Mouse (Mus musculus): ENCODE measurements around the gene Dennd1c. TPM values are rescaled to one million over a fixed set of nuclear protein-coding genes. Genes with fewer than 3 reads are reported as not detected.
A peak's percentile ranks its signal among the peaks of the same experiment; 100 is the strongest.

Gene Dennd1c
- total and polyA plus RNA-seq, 3 experiments: 3.8 to 20.7 TPM; not detected in 1

DNA sequence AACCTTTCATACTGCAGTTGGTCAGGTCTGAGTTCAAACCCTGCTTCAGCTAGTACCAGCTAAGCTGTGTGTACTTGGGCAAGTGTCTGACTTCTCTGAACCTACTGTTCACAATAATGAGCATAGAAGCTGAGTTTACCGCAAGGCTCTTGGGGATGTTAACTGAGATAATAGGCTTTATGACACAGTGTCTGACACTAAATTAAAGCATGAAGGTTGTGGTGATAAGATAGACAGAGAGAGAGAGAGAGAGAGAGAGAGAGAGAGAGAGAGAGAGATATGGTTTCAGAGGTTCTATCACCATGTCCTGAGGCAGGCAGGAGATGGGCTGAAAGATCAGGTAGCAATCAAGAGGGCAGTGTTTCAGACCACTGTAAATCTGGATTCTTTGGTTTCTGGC, 31.7 kb upstream of the Dennd1c start:
- DNase-seq (ENCODE audit: low read depth, low spot score): peak; percentile 54
- H3K4me3 ChIP-seq (ENCODE audit: control insufficient read depth in 1 of 2, insufficient read depth in 1 of 2, low read depth in 2 of 2, low read length in 2 of 2): no peak overlapping the region

DNA sequence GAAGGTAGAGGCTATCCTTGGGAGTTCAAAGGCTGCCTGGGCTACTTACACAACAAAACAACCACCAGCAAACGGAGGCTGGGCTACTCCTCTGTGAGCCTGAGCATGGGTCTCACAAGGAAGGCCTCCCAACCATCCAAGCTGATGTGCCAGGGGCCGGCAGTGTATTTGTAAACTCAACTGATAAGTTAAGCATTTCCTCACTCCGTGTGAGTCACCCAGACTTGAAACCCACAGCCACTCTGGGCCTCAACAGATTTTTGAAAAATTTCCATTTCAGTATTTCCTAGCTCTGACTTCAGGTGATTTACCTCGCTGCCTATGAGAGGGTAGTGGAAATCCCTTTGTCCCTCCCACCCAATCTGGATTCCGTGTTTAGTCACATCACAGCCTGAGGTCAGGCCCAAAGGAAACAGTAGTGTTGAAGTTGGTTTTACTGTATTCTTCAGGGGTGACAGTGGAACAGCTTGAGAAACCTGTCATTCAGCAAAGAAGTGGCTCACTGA, 30.4 kb upstream of the Dennd1c start:
- H3K9ac ChIP-seq (ENCODE audit: control insufficient read depth, low read depth, low read length, poor library complexity, severe bottlenecking): no peak overlapping the region
- H3K9me3 ChIP-seq (replicated peaks; ENCODE audit: insufficient read depth, low read length): no peaks in the 10 kb centered on the region
- peaks cover 0 to 27% of the 10 kb centered on the region in 2 experiments; a peak in 2 of 4 replicates for H3K36me3 ChIP-seq (ENCODE audit: control insufficient read depth in 1 of 2, insufficient read depth in 2 of 2, low read length in 2 of 2)
- H3K4me1 ChIP-seq (ENCODE audit: control insufficient read depth in 1 of 2, insufficient read depth in 2 of 2, low read length in 2 of 2): peaks cover 2 to 39% of the 10 kb centered on the region in 2 experiments
- no peak overlapping the region for H3K4me3 ChIP-seq (ENCODE audit: control insufficient read depth in 1 of 2, insufficient read depth in 1 of 2, low read depth in 2 of 2, low read length in 2 of 2)
- no peak for TF ChIP-seq POLR2A (IDR thresholded peaks at IDR 0.05; ENCODE audit: control insufficient read depth in 1 of 2, insufficient read depth in 1 of 2, low read depth in 1 of 2, low read length in 2 of 2, poor library complexity in 1 of 2)
- TF ChIP-seq HCFC1 (IDR thresholded peaks at IDR 0.05; ENCODE audit: low read depth, low read length): no peak
- no peak for TF ChIP-seq NRF1 (IDR thresholded peaks at IDR 0.05; ENCODE audit: insufficient read depth, low read depth, low read length, poor library complexity, severe bottlenecking)
- TF ChIP-seq E2F4 (IDR thresholded peaks at IDR 0.05; ENCODE audit: borderline replicate concordance, low read depth, low read length): no peak
- no peak for TF ChIP-seq MAZ (IDR thresholded peaks at IDR 0.05; ENCODE audit: low read depth, low read length)
- no peak for TF ChIP-seq CHD1 (IDR thresholded peaks at IDR 0.05; ENCODE audit: low read depth, low read length)
- no peak for TF ChIP-seq CHD2 (IDR thresholded peaks at IDR 0.05; ENCODE audit: low read length)
- no peak for TF ChIP-seq GABPA (IDR thresholded peaks at IDR 0.05; ENCODE audit: low read depth, low read length)
- TF ChIP-seq TCF12 (IDR thresholded peaks at IDR 0.05; ENCODE audit: low read depth, low read length): no peak
- 0 out of 2 replicates have a peak, but pooled peaks have one; percentile 35 for TF ChIP-seq RCOR1 (IDR thresholded peaks at IDR 0.05; ENCODE audit: low read depth, low read length)
- TF ChIP-seq USF1 (IDR thresholded peaks at IDR 0.05; ENCODE audit: low read depth, low read length): no peak
- no peak for TF ChIP-seq MEF2A (IDR thresholded peaks at IDR 0.05; ENCODE audit: extremely low read depth, insufficient replicate concordance, low read depth, low read length, poor library complexity, severe bottlenecking)
- peak in 1 of 2 experiments; percentile 23; a peak in 1 of 4 replicates for TF ChIP-seq EP300 (IDR thresholded peaks at IDR 0.05; ENCODE audit: low read depth in 1 of 2, low read length in 2 of 2)
- TF ChIP-seq ZC3H11A (IDR thresholded peaks at IDR 0.05; ENCODE audit: low read depth, low read length): no peak
- TF ChIP-seq KAT2A (conservative IDR thresholded peaks at IDR 0.05; ENCODE audit: low read depth, low read length): no peak
- H3K27me3 ChIP-seq (ENCODE audit: control insufficient read depth in 1 of 2, insufficient read depth in 2 of 2, low read length in 2 of 2): no peaks in the 10 kb centered on the region
- no peak overlapping the region for H3K27ac ChIP-seq (ENCODE audit: control insufficient read depth, low read depth, low read length)
- no peaks in the 10 kb centered on the region for H3K79me2 ChIP-seq (ENCODE audit: control insufficient read depth, insufficient read depth, low read length, poor library complexity)
- peak; percentile 51 for DNase-seq (ENCODE audit: low read depth, low spot score)

More for the DNA sequence above, 31.7 kb upstream of the Dennd1c start:
- Histone ChIP-seq H3K9me3 (replicated peaks; ENCODE audit: insufficient read depth, low read length) (no peaks in the 10 kb centered on the region), H3K9ac (ENCODE audit: control insufficient read depth, low read depth, low read length, poor library complexity, severe bottlenecking) (no peak overlapping the region), H3K79me2 (ENCODE audit: control insufficient read depth, insufficient read depth, low read length, poor library complexity) (no peaks in the 10 kb centered on the region), H3K36me3 (ENCODE audit: control insufficient read depth in 1 of 2, insufficient read depth in 2 of 2, low read length in 2 of 2) (peaks cover 0 to 21% of the 10 kb centered on the region in 2 experiments; a peak in 2 of 4 replicates), H3K27ac (ENCODE audit: control insufficient read depth, low read depth, low read length) (no peak overlapping the region), H3K27me3 (ENCODE audit: control insufficient read depth in 1 of 2, insufficient read depth in 2 of 2, low read length in 2 of 2) (no peaks in the 10 kb centered on the region), H3K4me1 (ENCODE audit: control insufficient read depth in 1 of 2, insufficient read depth in 2 of 2, low read length in 2 of 2) (peaks cover 2 to 30% of the 10 kb centered on the region in 2 experiments; a peak in 3 of 4 replicates)
- TF ChIP-seq RCOR1 (IDR thresholded peaks at IDR 0.05; ENCODE audit: low read depth, low read length) (peak; percentile 75), ZKSCAN1 (IDR thresholded peaks at IDR 0.05; ENCODE audit: low read depth, low read length) (no peak), POLR2A (IDR thresholded peaks at IDR 0.05; ENCODE audit: control insufficient read depth in 1 of 2, insufficient read depth in 1 of 2, low read depth in 1 of 2, low read length in 2 of 2, poor library complexity in 1 of 2) (no peak), TAL1 (IDR thresholded peaks at IDR 0.05; ENCODE audit: low read length) (peak; percentile 13; the same call in 1 of the 2 replicates), TBP (IDR thresholded peaks at IDR 0.05; ENCODE audit: low read depth, low read length) (no peak), TCF12 (IDR thresholded peaks at IDR 0.05; ENCODE audit: low read depth, low read length) (peak; percentile 49; the same call in 1 of the 2 replicates), USF1 (IDR thresholded peaks at IDR 0.05; ENCODE audit: low read depth, low read length) (no peak), POLR2AphosphoS5 (IDR thresholded peaks at IDR 0.05; ENCODE audit: borderline replicate concordance, low read depth, low read length) (no peak), ZMIZ1 (IDR thresholded peaks at IDR 0.05; ENCODE audit: low read depth, low read length) (no peak), MYB (IDR thresholded peaks at IDR 0.05; ENCODE audit: low read depth, low read length) (no peak), GATA1 (IDR thresholded peaks at IDR 0.05; ENCODE audit: low read depth, low read length) (peak; percentile 78), MXI1 (IDR thresholded peaks at IDR 0.05; ENCODE audit: low read depth, low read length) (no peak), BHLHE40 (IDR thresholded peaks at IDR 0.05; ENCODE audit: borderline replicate concordance, low read depth, low read length) (no peak; the same call in 1 of the 2 replicates), EP300 (IDR thresholded peaks at IDR 0.05; ENCODE audit: low read depth in 1 of 2, low read length in 2 of 2) (peak; percentile 73 to 83), RAD21 (IDR thresholded peaks at IDR 0.05; ENCODE audit: low read depth, low read length) (no peak), SIN3A (IDR thresholded peaks at IDR 0.05; ENCODE audit: low read length) (peak; percentile 53; the same call in 1 of the 2 replicates), ETS1 (IDR thresholded peaks at IDR 0.05; ENCODE audit: low read depth, low read length) (peak; percentile 61; the same call in 1 of the 2 replicates), HCFC1 (IDR thresholded peaks at IDR 0.05; ENCODE audit: low read depth, low read length) (no peak), CHD1 (IDR thresholded peaks at IDR 0.05; ENCODE audit: low read depth, low read length) (no peak), MAZ (IDR thresholded peaks at IDR 0.05; ENCODE audit: low read depth, low read length) (no peak), JUND (IDR thresholded peaks at IDR 0.05; ENCODE audit: low read depth, low read length) (peak; percentile 91), MEF2A (IDR thresholded peaks at IDR 0.05; ENCODE audit: extremely low read depth, insufficient replicate concordance, low read depth, low read length, poor library complexity, severe bottlenecking) (no peak)

All from MEL (cell line).